Mouse (Mus musculus) adrenal gland, postnatal 14 days (tissue): ENCODE measurements at regions not wholly inside any gene's neighbourhood (a gene's known extent, or its start where the extent isn't known, plus 50 kb on each side); places are given as distances from the start of the nearest gene placed in this dataset.

Source experiments
- DNase-seq: peaks from one replicate; pipeline ENCODE4 v3.0.0; 2021; ENCODE audit warnings: mixed read lengths

DNA sequence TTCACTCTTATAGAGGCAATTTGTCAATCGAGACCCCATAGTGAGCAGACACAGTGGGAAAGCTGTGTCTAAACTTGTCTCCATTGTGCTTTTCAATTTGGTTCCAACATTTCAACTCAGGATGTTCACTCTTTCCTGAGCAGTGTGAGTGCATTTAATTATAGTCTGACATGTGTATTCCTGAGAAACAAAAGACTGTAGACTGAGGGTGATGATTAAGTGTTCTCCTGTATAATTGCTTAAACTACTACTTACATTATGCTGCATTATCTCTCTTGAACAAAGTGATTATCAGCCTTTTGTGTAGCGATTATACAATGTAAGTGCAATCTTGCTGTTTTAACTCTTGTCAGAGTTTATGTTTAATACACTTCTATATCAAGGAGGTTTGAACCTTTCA, 87.9 kb downstream of the 1700008P02Rik start:
- no peak for DNase-seq

DNA sequence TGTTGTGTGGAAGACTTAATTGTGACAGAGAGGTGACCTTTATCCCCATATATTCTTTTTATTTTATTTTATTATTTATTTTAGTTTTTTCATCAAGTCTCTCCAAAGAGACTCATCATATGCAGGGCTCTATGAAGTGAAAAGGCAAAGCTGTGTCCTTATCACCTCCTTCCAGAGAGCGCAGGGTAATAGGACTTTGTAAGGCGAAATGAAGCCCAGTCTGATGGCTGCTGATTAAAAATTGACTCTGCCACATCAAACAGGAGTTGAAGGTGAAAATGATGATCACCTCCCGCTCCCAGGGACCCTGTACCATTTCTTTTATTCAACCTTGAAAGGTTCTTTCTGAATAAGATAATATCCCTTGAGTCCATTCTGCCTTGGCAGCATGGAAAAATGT, 94.3 kb downstream of the 1700008P02Rik start:
- DNase-seq = no peak

DNA sequence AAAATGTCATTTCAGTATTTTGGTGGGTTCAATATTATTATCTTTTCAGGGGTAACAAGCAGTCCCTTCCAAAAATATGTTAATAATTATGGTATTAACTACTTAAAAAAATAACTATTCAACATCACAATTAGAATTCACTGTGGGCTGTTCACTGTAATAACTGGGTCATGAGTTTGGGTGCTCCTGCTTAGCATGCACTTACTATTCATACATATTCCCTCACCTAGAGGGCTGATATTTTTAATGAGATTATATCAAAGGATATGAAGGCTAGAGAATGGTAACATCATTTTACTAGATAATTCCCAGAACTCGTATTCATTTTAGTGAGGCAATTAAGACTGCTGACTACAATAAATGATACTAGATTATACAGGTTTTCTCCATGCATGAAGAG, 95.1 kb downstream of the 1700008P02Rik start:
- DNase-seq = no peak

DNA sequence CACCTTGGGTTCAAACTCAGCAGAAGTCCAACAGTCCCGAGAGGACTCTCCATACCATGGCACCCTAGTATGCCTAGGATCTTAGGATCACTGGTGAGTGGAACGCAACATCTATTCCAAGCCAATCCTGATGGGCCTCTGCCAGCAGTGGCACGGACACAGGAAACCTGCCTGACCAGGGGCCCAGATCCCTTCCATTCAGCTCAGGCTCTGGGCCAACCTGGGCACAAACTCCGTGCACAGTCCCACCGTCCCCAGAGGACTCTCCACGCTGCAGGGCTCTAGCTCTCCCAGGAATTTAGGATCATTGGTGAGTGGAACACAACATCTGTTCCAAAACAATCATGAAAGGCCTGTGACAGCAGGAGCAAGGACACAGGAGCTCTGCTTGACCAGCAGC, 108.9 kb downstream of the 1700008P02Rik start:
- DNase-seq = peak; percentile 62

DNA sequence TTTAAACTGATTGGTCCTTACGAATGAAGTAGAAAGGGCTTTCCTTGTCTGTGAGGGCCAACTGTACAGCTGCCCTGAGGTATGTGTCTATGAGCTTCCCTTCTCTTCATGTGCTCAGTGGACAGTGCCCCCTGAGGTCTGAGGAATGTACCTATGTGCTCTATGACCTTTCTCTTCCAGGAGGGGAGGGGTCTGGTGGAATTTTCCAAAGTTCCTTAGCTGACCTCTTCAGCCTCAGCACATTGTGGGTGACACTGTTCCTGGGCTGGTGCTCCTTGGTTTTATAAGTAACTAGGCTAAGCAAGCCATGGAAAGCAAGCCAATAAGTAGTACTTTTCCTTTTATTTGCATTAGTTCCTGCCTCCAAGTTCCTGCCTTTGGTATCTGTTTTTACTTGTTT, 116.1 kb downstream of the 1700008P02Rik start:
- DNase-seq = no peak

DNA sequence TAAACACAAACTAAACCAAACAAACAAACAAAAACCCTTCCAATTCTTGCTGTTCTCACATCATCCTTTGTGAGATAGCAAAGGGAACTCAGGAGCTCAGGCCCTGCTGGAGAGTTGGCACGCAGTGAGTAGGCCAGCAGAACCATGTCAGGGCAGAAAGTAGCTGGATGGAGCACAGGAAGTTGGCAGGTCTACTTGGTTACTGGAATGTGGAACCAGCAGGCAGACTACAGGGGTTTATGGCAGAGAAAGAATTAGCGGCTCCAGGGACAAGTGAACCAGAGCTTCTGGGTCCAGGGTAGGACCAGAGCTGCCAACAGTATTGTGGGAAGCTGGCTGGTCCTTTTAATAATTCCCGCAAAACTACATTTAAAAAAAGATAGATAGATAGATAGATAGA, 136.2 kb downstream of the 1700008P02Rik start:
- peak; percentile 4 for DNase-seq

DNA sequence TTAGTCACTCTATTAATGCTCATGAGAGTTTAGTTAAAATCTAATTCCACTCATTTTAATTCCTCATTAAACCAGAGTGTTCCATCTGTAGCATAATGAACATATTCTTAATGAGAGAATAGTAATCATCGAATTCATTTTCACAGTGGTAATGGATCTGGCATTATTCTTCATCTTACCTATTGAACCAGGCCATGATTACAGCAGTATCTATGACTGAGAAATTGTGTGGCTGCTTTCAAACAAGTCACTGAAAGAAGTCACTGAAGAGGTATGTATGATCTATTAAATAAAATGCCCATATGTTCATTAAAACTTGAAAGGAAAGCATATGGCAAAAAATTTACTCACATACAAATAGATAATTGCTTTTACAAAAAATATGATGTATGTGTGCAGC, 138.6 kb downstream of the 1700008P02Rik start:
- no peak for DNase-seq
